Mouse (Mus musculus) kidney, postnatal 0 days (tissue): ENCODE data around the gene Smim14. TPM values are rescaled to one million over a fixed set of nuclear protein-coding genes. Genes with fewer than 3 reads are reported as not detected.

ENCODE experiments used
- ATAC-seq: fragments of 200-750 bp; cut with Nextera tagmentation; replicated peaks from 2 replicates; pipeline ENCODE4 v1.8.0; 2017; ENCODE audit warnings: low read depth, moderate number of reproducible peaks, moderate TSS enrichment, moderate library complexity; ENCODE audit not compliant: low FRiP score
- DNase-seq: peaks from one replicate; pipeline ENCODE4 v3.0.0-alpha.2; 2016; ENCODE audit warnings: low spot score
- H3K27ac ChIP-seq: fragments of 300-500 bp; sonication (generic); 2 replicates; pipeline ENCODE4 v1.5.1; 2014; ENCODE audit warnings: mild to moderate bottlenecking
- H3K27me3 ChIP-seq: fragments of 300-500 bp; sonication (generic); 2 replicates; pipeline ENCODE4 v1.6.1; 2014; ENCODE audit warnings: low read length, mixed read lengths; ENCODE audit not compliant: insufficient read depth
- H3K36me3 ChIP-seq: fragments of 300-500 bp; sonication (generic); 2 replicates; pipeline ENCODE4 v1.6.1; 2014; ENCODE audit warnings: low read length, mixed read lengths; ENCODE audit not compliant: insufficient read depth
- H3K4me1 ChIP-seq: fragments of 300-500 bp; sonication (generic); replicated peaks from 2 replicates; pipeline ENCODE4 v1.6.1; 2014; ENCODE audit warnings: antibody characterized with exemption, low read length, mixed read lengths; ENCODE audit not compliant: insufficient read depth
- H3K4me2 ChIP-seq: fragments of 300-500 bp; sonication (generic); 2 replicates; pipeline ENCODE4 v1.6.1; 2014; ENCODE audit warnings: mild to moderate bottlenecking, low read length, moderate library complexity, mixed read lengths
- H3K4me3 ChIP-seq: fragments of 300-500 bp; sonication (generic); replicated peaks from 2 replicates; pipeline ENCODE4 v1.5.1; 2014; ENCODE audit warnings: low read depth, low read length
- H3K9ac ChIP-seq: fragments of 300-500 bp; sonication (generic); 2 replicates; pipeline ENCODE4 v1.6.1; 2014; ENCODE audit warnings: low read depth, low read length
- H3K9me3 ChIP-seq: fragments of 300-500 bp; sonication (generic); replicated peaks from 2 replicates; pipeline ENCODE4 v1.6.1; 2016; ENCODE audit warnings: low read length, inconsistent platforms, mixed read lengths
- CTCF ChIP-seq: IDR thresholded peaks from 2 replicates; pipeline ENCODE4 v1.5.1; 2016; ENCODE audit warnings: antibody characterized with exemption, low read depth, mild to moderate bottlenecking, moderate library complexity
- WGBS: fragments of 180-500 bp; shearing (Covaris S2); extraction: QIAGEN DNeasy Blood & Tissue Kit; methylation state at CpG from one replicate; pipeline ENCODE4 v1.1.7; 2014; 5-methylcytosine and 5-hydroxymethylcytosine counted together
- polyA plus RNA-seq: library from polyadenylated mRNA; unstranded; fragments of >200 nt; fragmentation: Nextera tagmentation; extraction: Ambion mirVana; gene quantifications from 2 replicates; pipeline ENCODE4 v1.2.1, GENCODE M21; 2015

Smim14 gene
- polyA plus RNA-seq, 1 experiment from 2014 or later: 199 TPM

DNA sequence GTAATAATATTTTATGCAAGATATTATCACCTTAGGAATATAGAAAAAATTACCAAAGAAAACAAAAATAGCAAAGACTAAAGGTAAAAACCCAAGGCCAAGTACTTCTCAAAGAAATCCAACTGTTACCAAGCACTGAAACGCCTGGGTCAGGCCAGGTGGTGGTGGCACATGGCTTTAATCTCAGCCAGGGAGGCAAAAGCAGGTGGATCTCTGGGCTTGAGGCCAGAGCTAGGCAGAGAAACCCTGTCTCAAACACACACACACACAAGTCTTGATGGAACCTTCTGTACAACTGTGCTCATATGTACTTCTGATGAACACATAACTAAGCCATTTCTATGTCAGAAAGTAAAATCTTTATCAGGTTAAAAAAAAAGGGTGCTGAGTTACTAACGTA is 89.2 kb downstream of the Smim14 start:
- DNase-seq (no peak), ATAC-seq (no peak)
- H3K27ac ChIP-seq: no peak overlapping the region
- H3K36me3 ChIP-seq: 0 out of 2 replicates have a peak, but pooled peaks cover 11% of the 10 kb centered on the region
- no peaks in the 10 kb centered on the region for H3K27me3 ChIP-seq
- 83% methylated on average over 2 of the region's 2 CpGs for WGBS
- no peak overlapping the region for H3K4me2 ChIP-seq
- no peak overlapping the region for H3K4me3 ChIP-seq
- H3K9ac ChIP-seq: no peak overlapping the region
- H3K4me1 ChIP-seq: no peaks in the 10 kb centered on the region
- no peaks in the 10 kb centered on the region for H3K9me3 ChIP-seq
- TF ChIP-seq CTCF: no peak

DNA sequence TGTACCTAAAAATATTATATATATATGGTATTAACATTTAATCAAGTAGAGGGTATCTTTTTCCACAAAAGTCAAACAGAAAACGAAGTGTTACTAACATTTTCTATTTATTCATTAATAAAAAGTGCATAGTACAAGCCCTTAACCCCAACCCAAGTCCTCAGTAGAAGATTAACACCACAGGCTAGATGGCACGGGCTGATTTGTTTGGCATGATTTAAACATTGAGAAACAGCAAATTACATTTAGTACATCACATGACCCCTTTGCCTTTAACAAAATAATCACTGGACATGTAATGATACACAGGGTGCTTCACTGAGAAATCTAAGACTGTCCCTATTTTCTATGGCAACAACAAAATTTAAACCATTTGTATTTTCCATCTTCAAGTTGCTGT is 90.2 kb downstream of the Smim14 start:
- DNase-seq (no peak), ATAC-seq (no peak)

DNA sequence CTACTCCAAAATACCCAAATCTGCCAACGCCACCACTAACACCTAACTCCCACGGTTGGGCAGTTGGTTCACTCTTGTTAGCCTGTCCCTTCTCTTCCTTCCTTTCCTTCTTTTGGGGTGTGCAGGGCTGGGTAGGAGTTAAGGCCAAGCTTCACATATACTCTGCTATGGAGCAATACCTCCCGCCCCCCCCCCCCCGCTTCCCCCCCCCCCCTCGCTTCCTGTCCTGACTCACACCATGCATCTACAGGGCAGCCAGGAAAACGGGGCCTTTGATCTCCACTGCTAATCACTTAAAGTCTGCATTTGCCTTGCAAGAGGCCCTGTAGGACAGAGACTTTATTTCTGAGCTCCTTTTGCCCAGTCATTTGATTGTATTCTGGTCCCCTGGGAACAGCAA is 92.0 kb downstream of the Smim14 start:
- no peaks in the 10 kb centered on the region for H3K9me3 ChIP-seq
- no peaks in the 10 kb centered on the region for H3K4me1 ChIP-seq
- WGBS: 39% methylated on average over 3 of the region's 6 CpGs
- no peak for TF ChIP-seq CTCF
- H3K4me3 ChIP-seq: no peak overlapping the region
- H3K36me3 ChIP-seq: 0 out of 2 replicates have a peak, but pooled peaks cover 4% of the 10 kb centered on the region
- H3K4me2 ChIP-seq: no peak overlapping the region
- no peaks in the 10 kb centered on the region for H3K27me3 ChIP-seq
- DNase-seq (no peak), ATAC-seq (0 out of 2 replicates have a peak, but pooled peaks have one; percentile 10)
- H3K27ac ChIP-seq: no peak overlapping the region
- H3K9ac ChIP-seq: no peak overlapping the region

More for the DNA sequence above, 90.2 kb downstream of the Smim14 start:
- no peaks in the 10 kb centered on the region for H3K9me3 ChIP-seq
- 0 out of 2 replicates have a peak, but pooled peaks cover 11% of the 10 kb centered on the region for H3K36me3 ChIP-seq
- H3K27ac ChIP-seq: no peak overlapping the region
- no peaks in the 10 kb centered on the region for H3K27me3 ChIP-seq
- no peak for TF ChIP-seq CTCF
- H3K4me2 ChIP-seq: no peak overlapping the region
- H3K4me3 ChIP-seq: no peak overlapping the region
- no peaks in the 10 kb centered on the region for H3K4me1 ChIP-seq
- H3K9ac ChIP-seq: no peak overlapping the region
- whole genome bisulfite sequencing: 58% methylated on average over 2 of the region's 2 CpGs

DNA sequence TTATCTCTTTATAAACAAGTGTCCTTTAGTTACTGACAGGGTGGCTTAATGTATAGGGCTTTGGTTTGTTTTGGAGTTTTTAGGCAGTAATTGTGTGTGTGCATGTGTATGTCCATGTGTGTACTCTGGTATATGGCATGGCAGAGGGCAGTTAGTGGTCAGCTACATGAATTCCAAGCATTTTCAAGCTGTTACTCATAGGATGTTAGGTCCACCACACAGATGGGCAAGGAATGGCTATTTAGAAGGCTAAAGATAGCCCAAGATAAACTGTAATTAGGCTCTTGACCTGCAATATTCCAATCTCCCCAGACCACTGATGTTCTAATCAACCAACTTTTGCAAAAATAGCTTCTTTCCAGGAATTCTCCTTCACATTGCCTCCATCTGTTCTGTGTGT is 98.9 kb downstream of the Smim14 start:
- Histone ChIP-seq H3K4me3 (no peak overlapping the region), H3K4me2 (no peak overlapping the region), H3K36me3 (no peaks in the 10 kb centered on the region), H3K9ac (no peak overlapping the region), H3K27ac (no peak overlapping the region), H3K27me3 (no peaks in the 10 kb centered on the region), H3K4me1 (no peaks in the 10 kb centered on the region), H3K9me3 (no peaks in the 10 kb centered on the region)
- ATAC-seq: no peak
- no peak for TF ChIP-seq CTCF
- no peak for DNase-seq

DNA sequence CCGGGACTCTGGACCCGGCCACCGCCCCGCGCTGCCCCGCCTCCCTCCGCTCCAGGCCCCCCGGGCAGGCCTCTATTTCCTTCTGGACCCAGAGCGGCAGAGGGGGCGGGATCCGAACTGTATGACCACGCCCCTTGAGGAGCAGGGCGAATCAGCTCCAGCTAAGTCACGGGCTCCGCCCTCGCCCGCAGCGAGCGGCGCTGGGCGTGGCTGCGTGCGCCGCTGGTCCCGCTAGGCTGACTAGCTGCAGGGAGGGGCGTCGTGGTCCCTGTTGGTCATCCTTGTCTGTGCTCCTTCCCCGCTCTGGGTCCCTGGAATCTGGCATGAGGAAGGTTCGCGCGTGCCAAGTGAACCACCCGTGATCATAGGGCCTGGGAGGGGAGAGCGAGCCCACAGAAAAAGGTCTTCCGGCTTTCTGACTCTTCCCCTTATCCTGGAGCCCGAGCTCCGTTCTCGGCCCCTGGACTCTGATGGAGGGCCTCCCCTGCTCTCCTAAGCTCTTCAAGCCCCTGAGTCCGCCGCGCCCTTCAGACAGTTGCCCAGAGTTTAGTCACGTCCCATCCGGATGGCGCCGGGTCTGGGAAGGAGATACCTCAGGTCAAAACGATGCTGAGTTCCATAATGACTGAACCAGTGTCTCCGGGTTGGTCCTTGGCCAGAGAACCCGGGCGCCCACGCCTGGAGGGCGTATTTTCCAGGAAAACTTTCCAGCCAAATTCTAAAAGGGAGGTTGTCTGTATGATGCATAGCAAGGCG is 101.0 kb downstream of the Smim14 start, which contains the start of gene Ugdh:
Ugdh (minus strand) TSS at position 144 of the 756 bp plus-strand sequence.
- H3K9me3 ChIP-seq: no peaks in the 10 kb centered on the region
- H3K4me1 ChIP-seq: no peaks in the 10 kb centered on the region
- peak; percentile 99 for DNase-seq
- WGBS: under 1% methylated on average over 51 of the region's 51 CpGs
- TF ChIP-seq CTCF: peak; percentile 9; the same call in 1 of the 2 replicates
- ATAC-seq: peak; percentile 98
- H3K27ac ChIP-seq: peak within 1 kb of the TSS; percentile 94
- peak within 1 kb of the TSS; percentile 78 for H3K9ac ChIP-seq
- no peaks in the 10 kb centered on the region for H3K36me3 ChIP-seq
- peak within 1 kb of the TSS; percentile 77 for H3K4me3 ChIP-seq
- peak within 1 kb of the TSS; percentile 68 for H3K4me2 ChIP-seq
- no peaks in the 10 kb centered on the region for H3K27me3 ChIP-seq

- no peak for ATAC-seq
Measured at GRCm38 (mm10) chr5:65435363-65435805, 101.6 kb downstream of the Smim14 start.

More at GRCm38 (mm10) chr5:65435363-65435805, 101.6 kb downstream of the Smim14 start:
- DNase-seq: peak; percentile 39
- H3K27ac ChIP-seq: peak overlapping the region; percentile 94
- no peaks in the 10 kb centered on the region for H3K36me3 ChIP-seq
- peak overlapping the region; percentile 77 for H3K4me3 ChIP-seq
- no peak for TF ChIP-seq CTCF
- peak overlapping the region; percentile 78 for H3K9ac ChIP-seq
- H3K27me3 ChIP-seq: no peaks in the 10 kb centered on the region
- no peaks in the 10 kb centered on the region for H3K9me3 ChIP-seq
- peak overlapping the region; percentile 68 for H3K4me2 ChIP-seq
- no peaks in the 10 kb centered on the region for H3K4me1 ChIP-seq
- WGBS: under 1% methylated on average over 46 of the region's 47 CpGs
